Mouse (Mus musculus): ENCODE data around the gene Slc16a11. TPM values are rescaled to one million over a fixed set of nuclear protein-coding genes. Genes with fewer than 3 reads are reported as not detected.
"Not testable (repeated sequence)": the region's sequence is repeated elsewhere in the genome, so short reads cannot be mapped to it uniquely, and the experiment has no call there.

The Slc16a11 gene
- polyA plus RNA-seq (2015; fragmentation: Nextera tagmentation; extraction: Ambion mirVana), result 1.1 and 1.3 TPM in 2 replicates

DNA sequence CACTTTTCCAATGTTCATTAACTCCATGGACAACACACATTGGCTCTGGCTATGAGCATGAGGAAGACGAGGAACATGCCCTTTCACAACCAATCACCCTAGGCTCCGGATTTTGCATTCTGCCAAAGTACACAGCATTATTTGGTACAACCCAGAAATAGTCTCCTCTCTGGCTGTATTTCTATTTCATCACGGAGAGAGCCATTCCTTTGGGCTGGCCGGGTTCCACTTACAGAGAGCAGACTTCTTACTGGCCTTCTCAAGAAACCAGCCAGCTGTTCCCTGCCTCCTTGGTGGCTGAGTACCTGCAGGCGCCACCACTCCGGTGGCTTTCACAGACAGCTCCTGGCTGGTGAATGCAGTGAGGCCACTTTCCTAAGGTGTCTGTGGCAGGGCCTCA lies at the start of gene Slc16a11:
Gene Slc16a11, plus strand, starts transcription at position 330 of the 400 bp plus-strand sequence.
- no peak within 1 kb of the TSS for H3K4me2 ChIP-seq (ENCODE audit: low read depth, low read length)
- no peak for ATAC-seq (ENCODE audit: low read depth)
- H3K36me3 ChIP-seq (ENCODE audit: control insufficient read depth, insufficient read depth), result no peaks in the 10 kb centered on the region
- peaks cover 8% of the 10 kb centered on the region for H3K4me1 ChIP-seq (ENCODE audit: control insufficient read depth, low read depth, low read length)
- no peak within 1 kb of the TSS for H3K9ac ChIP-seq (ENCODE audit: low read depth, low read length)
- H3K27ac ChIP-seq (ENCODE audit: low read length), result no peak within 1 kb of the TSS
- no peaks in the 10 kb centered on the region for H3K9me3 ChIP-seq (replicated peaks; ENCODE audit: control insufficient read depth, low read length)
- H3K4me3 ChIP-seq (ENCODE audit: low read depth, low read length), result no peak within 1 kb of the TSS
- WGBS (ENCODE audit: insufficient replicate concordance), result 54% methylated on average over 6 of the region's 6 CpGs
- H3K27me3 ChIP-seq (ENCODE audit: control insufficient read depth, insufficient read depth, low read depth, low read length), result peaks cover 44% of the 10 kb centered on the region

DNA sequence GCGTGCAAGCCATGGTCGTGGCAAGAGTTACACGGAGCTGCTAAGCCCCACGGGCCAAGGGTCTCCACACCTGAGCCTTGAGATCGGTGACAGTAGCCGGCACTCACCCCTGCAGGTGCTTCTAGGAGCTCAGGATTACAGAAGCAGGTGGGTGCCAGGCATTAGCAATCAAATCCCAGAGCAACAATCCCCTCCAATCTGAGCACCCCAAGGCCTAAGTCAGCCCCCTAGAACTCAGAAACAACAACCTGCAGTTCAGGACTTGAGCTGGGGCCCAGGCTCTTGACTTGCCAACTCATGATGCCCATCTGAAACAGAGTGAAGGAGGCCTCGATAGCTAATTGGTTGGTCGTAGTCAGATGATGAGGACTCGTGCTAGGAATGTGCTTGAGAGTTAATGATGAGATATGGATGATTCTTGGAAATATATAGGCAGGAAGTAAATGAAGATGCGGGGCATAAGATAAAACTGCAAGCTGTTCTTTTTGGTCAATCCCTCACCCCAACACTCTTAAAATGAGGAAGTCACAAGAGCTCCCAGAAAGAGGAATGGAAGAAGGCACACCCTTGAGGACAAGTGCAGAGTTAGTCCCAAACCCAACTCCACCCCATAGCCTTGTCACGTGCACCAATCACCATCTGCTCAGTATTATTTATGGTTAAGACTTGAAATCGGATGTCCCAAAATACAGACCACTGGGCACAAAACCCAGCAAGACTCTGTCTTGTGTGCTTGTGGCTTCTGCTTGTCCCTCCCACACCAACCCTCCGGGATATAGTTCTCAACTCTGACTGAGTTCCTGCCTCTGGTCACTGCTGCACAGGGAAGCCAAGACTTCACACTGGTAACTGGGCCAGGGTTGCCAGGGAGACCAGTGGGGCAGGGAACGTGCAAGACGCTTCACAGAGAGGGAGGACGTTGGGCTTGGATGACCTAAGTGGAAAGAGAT lies 46.3 kb upstream of the Slc16a11 start:
- WGBS (ENCODE audit: insufficient replicate concordance), result 39% methylated on average over 16 of the region's 16 CpGs
- Histone ChIP-seq H3K9me3 (replicated peaks; ENCODE audit: control insufficient read depth, low read length) (no peaks in the 10 kb centered on the region), H3K27me3 (ENCODE audit: control insufficient read depth, insufficient read depth, low read depth, low read length) (no peaks in the 10 kb centered on the region), H3K4me1 (ENCODE audit: control insufficient read depth, low read depth, low read length) (no peaks in the 10 kb centered on the region), H3K36me3 (ENCODE audit: control insufficient read depth, insufficient read depth) (no peaks in the 10 kb centered on the region), H3K4me3 (ENCODE audit: low read depth, low read length) (no peak overlapping the region), H3K9ac (ENCODE audit: low read depth, low read length) (no peak overlapping the region), H3K4me2 (ENCODE audit: low read depth, low read length) (no peak overlapping the region), H3K27ac (ENCODE audit: low read length) (no peak overlapping the region)
- ATAC-seq (ENCODE audit: low read depth), result no peak

- no peaks in the 10 kb centered on the region for H3K27me3 ChIP-seq (ENCODE audit: control insufficient read depth, insufficient read depth, low read depth, low read length)
- no peaks in the 10 kb centered on the region for H3K9me3 ChIP-seq (replicated peaks; ENCODE audit: control insufficient read depth, low read length)
- no peaks in the 10 kb centered on the region for H3K36me3 ChIP-seq (ENCODE audit: control insufficient read depth, insufficient read depth)
- no peak overlapping the region for H3K9ac ChIP-seq (ENCODE audit: low read depth, low read length)
- H3K4me3 ChIP-seq (ENCODE audit: low read depth, low read length), result no peak overlapping the region
- H3K4me2 ChIP-seq (ENCODE audit: low read depth, low read length), result no peak overlapping the region
- H3K4me1 ChIP-seq (ENCODE audit: control insufficient read depth, low read depth, low read length), result no peaks in the 10 kb centered on the region
- H3K27ac ChIP-seq (ENCODE audit: low read length), result no peak overlapping the region
- 50% methylated on average over 7 of the region's 7 CpGs for WGBS (ENCODE audit: insufficient replicate concordance)
- ATAC-seq (ENCODE audit: low read depth), result no peak
These were observed 44.4 kb upstream of the Slc16a11 start for GRCm38 (mm10) chr11:70168136-70168535.

DNA sequence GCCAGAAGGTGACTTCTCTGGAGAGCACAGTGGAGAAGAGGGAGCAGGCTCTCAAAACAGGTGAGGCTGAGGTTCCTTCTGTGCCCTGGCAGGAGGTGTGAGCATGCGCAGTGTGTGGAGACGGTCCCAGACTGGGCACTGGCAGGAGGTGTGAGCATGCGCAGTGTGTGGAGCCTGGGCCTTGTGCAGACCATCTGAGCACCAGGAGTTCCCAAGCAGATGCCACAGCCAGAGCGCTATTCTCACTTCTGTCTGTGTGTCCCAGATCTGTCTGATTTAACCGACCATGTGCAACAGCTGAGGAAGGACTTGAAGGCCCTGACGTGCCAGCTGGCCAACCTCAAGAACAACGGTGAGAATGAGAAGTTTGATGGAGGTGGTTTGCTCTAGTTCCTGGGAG lies 43.1 kb upstream of the Slc16a11 start:
- H3K4me2 ChIP-seq (ENCODE audit: low read depth, low read length); H3K4me3 ChIP-seq (ENCODE audit: low read depth, low read length); H3K4me1 ChIP-seq (ENCODE audit: control insufficient read depth, low read depth, low read length); ATAC-seq (ENCODE audit: low read depth); H3K9me3 ChIP-seq (replicated peaks; ENCODE audit: control insufficient read depth, low read length); H3K36me3 ChIP-seq (ENCODE audit: control insufficient read depth, insufficient read depth); H3K27me3 ChIP-seq (ENCODE audit: control insufficient read depth, insufficient read depth, low read depth, low read length); H3K9ac ChIP-seq (ENCODE audit: low read depth, low read length); H3K27ac ChIP-seq (ENCODE audit: low read length): not testable (repeated sequence)
- WGBS (ENCODE audit: insufficient replicate concordance), result 70% methylated on average over 7 of the region's 7 CpGs

DNA sequence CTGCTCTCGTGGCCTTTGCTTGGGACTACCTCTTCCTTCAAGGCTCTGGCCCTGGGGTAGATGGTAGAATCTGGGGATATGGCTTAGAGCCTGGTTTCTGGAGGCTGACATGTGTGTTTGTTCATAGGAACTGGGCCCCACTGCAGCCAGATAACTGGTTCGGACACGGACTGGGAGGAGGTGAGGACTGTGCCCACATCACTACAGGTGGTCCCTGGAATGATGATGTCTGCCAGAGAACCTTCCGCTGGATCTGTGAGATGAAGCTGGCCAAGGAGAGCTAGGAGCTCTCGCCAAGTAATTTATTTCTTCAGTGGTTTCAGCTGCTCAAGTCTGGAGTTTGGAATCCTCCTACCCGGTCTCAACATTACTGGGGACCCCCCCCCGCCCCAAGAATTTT lies 42.3 kb upstream of the Slc16a11 start:
- 56% methylated on average over 7 of the region's 7 CpGs for WGBS (ENCODE audit: insufficient replicate concordance)
- Histone ChIP-seq H3K4me1 (ENCODE audit: control insufficient read depth, low read depth, low read length) (no peaks in the 10 kb centered on the region), H3K27me3 (ENCODE audit: control insufficient read depth, insufficient read depth, low read depth, low read length) (no peaks in the 10 kb centered on the region), H3K9ac (ENCODE audit: low read depth, low read length) (no peak overlapping the region), H3K36me3 (ENCODE audit: control insufficient read depth, insufficient read depth) (no peaks in the 10 kb centered on the region), H3K4me2 (ENCODE audit: low read depth, low read length) (no peak overlapping the region), H3K9me3 (replicated peaks; ENCODE audit: control insufficient read depth, low read length) (no peaks in the 10 kb centered on the region), H3K4me3 (ENCODE audit: low read depth, low read length) (no peak overlapping the region), H3K27ac (ENCODE audit: low read length) (no peak overlapping the region)
- no peak for ATAC-seq (ENCODE audit: low read depth)

DNA sequence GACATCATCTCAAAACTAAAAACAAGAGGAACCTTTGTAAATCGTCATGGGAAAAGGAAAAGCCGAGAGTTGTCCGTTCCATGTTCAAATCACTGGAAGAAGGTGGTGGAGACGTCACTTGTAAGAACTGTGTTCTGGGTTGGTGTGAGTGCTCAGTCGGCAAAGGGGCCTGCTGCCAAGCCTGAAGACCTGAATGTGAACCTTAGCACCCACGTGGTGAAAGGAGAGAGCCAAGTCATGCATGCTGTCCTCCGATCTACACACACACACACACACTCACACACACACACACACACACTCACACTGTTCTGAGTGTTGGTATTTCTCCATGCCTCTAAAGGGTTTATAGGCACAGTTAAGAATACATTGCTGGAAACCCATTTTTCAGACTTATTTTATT lies 41.4 kb upstream of the Slc16a11 start:
- H3K9me3 ChIP-seq (replicated peaks; ENCODE audit: control insufficient read depth, low read length), result no peaks in the 10 kb centered on the region
- no peak overlapping the region for H3K9ac ChIP-seq (ENCODE audit: low read depth, low read length)
- no peaks in the 10 kb centered on the region for H3K4me1 ChIP-seq (ENCODE audit: control insufficient read depth, low read depth, low read length)
- 60% methylated on average over 7 of the region's 7 CpGs for WGBS (ENCODE audit: insufficient replicate concordance)
- H3K27me3 ChIP-seq (ENCODE audit: control insufficient read depth, insufficient read depth, low read depth, low read length), result no peaks in the 10 kb centered on the region
- no peak for ATAC-seq (ENCODE audit: low read depth)
- no peak overlapping the region for H3K27ac ChIP-seq (ENCODE audit: low read length)
- no peaks in the 10 kb centered on the region for H3K36me3 ChIP-seq (ENCODE audit: control insufficient read depth, insufficient read depth)
- H3K4me2 ChIP-seq (ENCODE audit: low read depth, low read length), result no peak overlapping the region
- no peak overlapping the region for H3K4me3 ChIP-seq (ENCODE audit: low read depth, low read length)

DNA sequence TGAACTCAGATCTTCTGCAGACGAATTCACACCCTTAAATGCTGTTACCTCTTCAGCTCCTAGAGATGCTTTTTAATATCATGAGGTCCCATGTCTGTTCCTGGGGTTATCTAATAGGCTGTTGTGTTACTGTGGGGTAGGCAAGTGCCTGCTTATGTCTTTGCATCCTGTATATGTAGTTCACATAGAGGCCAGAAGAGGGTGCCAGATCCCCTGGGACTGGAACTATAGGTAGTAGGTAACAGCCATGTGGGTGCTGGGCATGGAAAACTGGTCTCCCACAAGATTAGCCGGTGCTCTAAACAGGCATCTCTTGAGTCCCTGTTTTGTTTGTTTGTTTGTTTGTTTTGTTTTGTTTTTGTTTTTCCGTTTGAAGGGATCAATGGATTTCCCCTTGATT lies 40.7 kb upstream of the Slc16a11 start:
- H3K27ac ChIP-seq (ENCODE audit: low read length), result no peak overlapping the region
- H3K4me1 ChIP-seq (ENCODE audit: control insufficient read depth, low read depth, low read length), result no peaks in the 10 kb centered on the region
- H3K4me2 ChIP-seq (ENCODE audit: low read depth, low read length), result no peak overlapping the region
- no peaks in the 10 kb centered on the region for H3K36me3 ChIP-seq (ENCODE audit: control insufficient read depth, insufficient read depth)
- no peak for ATAC-seq (ENCODE audit: low read depth)
- no peak overlapping the region for H3K9ac ChIP-seq (ENCODE audit: low read depth, low read length)
- H3K27me3 ChIP-seq (ENCODE audit: control insufficient read depth, insufficient read depth, low read depth, low read length), result no peaks in the 10 kb centered on the region
- no peaks in the 10 kb centered on the region for H3K9me3 ChIP-seq (replicated peaks; ENCODE audit: control insufficient read depth, low read length)
- WGBS (ENCODE audit: insufficient replicate concordance), result 37% methylated on average over 3 of the region's 3 CpGs
- H3K4me3 ChIP-seq (ENCODE audit: low read depth, low read length), result no peak overlapping the region

- no peak overlapping the region for H3K27ac ChIP-seq (ENCODE audit: low read length)
- no peaks in the 10 kb centered on the region for H3K9me3 ChIP-seq (replicated peaks; ENCODE audit: control insufficient read depth, low read length)
- no peaks in the 10 kb centered on the region for H3K4me1 ChIP-seq (ENCODE audit: control insufficient read depth, low read depth, low read length)
- no peak overlapping the region for H3K9ac ChIP-seq (ENCODE audit: low read depth, low read length)
- H3K4me2 ChIP-seq (ENCODE audit: low read depth, low read length), result no peak overlapping the region
- ATAC-seq (ENCODE audit: low read depth), result no peak
- WGBS (ENCODE audit: insufficient replicate concordance), result 40% methylated on average over 5 of the region's 5 CpGs
- H3K4me3 ChIP-seq (ENCODE audit: low read depth, low read length), result no peak overlapping the region
- H3K27me3 ChIP-seq (ENCODE audit: control insufficient read depth, insufficient read depth, low read depth, low read length), result no peaks in the 10 kb centered on the region
- no peaks in the 10 kb centered on the region for H3K36me3 ChIP-seq (ENCODE audit: control insufficient read depth, insufficient read depth)
These were observed 40.3 kb upstream of the Slc16a11 start for GRCm38 (mm10) chr11:70172298-70172697.

- Histone ChIP-seq H3K4me3 (ENCODE audit: low read depth, low read length) (no peak overlapping the region), H3K4me1 (ENCODE audit: control insufficient read depth, low read depth, low read length) (no peaks in the 10 kb centered on the region), H3K27me3 (ENCODE audit: control insufficient read depth, insufficient read depth, low read depth, low read length) (no peaks in the 10 kb centered on the region), H3K9me3 (replicated peaks; ENCODE audit: control insufficient read depth, low read length) (no peaks in the 10 kb centered on the region), H3K27ac (ENCODE audit: low read length) (no peak overlapping the region), H3K4me2 (ENCODE audit: low read depth, low read length) (no peak overlapping the region), H3K36me3 (ENCODE audit: control insufficient read depth, insufficient read depth) (no peaks in the 10 kb centered on the region), H3K9ac (ENCODE audit: low read depth, low read length) (no peak overlapping the region)
- 58% methylated on average over 4 of the region's 4 CpGs for WGBS (ENCODE audit: insufficient replicate concordance)
- ATAC-seq (ENCODE audit: low read depth), result no peak
These were observed 38.1 kb upstream of the Slc16a11 start for GRCm38 (mm10) chr11:70174491-70174890.

Data from liver, embryonic 16.5 days (tissue).